Mouse (Mus musculus) cerebellum, adult 2 months (tissue): Measurements from ENCODE around the gene Ceacam19.

ENCODE experiments used
- CTCF ChIP-seq: fragments of 200-500 bp; IDR thresholded peaks from 2 replicates; pipeline ENCODE4 v1.5.1; 2011; ENCODE audit warnings: low read depth, mild to moderate bottlenecking, control low read depth, low read length, moderate library complexity, borderline replicate concordance; ENCODE audit not compliant: insufficient read depth
- POLR2A ChIP-seq: fragments of 200-500 bp; IDR thresholded peaks from 2 replicates; pipeline ENCODE4 v1.6.1; 2011; ENCODE audit warnings: low read length, control low read depth, borderline replicate concordance; ENCODE audit not compliant: insufficient read depth

DNA sequence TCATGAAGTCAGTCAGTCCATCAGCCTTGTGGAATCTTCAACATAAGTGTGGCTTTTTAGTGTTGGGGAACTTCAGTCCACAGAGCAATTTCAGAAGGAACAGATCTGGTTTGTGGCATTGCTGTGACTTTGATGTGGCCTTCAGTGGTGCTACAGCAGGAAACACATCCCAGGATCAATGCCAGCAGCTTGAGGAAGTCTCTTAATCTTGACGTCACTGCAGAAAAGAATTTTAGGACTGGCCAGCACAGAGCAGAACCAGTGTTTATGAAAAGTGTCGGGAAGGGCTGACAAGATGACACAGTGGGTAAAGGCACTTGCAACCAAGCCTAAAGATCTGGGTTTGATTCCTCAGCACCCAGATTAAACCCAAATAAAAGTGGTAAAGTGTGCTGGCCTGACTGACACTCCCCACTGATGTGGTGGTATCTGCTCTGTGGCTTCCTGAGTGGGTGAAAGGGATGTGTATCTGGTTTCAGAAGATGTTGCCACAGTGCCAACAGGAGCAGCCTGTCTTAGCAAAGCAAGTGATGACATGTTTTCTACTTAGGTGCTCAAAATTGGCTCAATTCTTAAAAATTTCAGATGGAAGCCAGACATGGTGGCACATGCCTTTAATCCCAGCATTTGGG, 39.2 kb upstream of the Ceacam19 start:
- no peak for TF ChIP-seq POLR2A
- TF ChIP-seq CTCF = no peak
